10 mouse cellular contexts compared by ENCODE assay signal in the genomic region with DNA sequence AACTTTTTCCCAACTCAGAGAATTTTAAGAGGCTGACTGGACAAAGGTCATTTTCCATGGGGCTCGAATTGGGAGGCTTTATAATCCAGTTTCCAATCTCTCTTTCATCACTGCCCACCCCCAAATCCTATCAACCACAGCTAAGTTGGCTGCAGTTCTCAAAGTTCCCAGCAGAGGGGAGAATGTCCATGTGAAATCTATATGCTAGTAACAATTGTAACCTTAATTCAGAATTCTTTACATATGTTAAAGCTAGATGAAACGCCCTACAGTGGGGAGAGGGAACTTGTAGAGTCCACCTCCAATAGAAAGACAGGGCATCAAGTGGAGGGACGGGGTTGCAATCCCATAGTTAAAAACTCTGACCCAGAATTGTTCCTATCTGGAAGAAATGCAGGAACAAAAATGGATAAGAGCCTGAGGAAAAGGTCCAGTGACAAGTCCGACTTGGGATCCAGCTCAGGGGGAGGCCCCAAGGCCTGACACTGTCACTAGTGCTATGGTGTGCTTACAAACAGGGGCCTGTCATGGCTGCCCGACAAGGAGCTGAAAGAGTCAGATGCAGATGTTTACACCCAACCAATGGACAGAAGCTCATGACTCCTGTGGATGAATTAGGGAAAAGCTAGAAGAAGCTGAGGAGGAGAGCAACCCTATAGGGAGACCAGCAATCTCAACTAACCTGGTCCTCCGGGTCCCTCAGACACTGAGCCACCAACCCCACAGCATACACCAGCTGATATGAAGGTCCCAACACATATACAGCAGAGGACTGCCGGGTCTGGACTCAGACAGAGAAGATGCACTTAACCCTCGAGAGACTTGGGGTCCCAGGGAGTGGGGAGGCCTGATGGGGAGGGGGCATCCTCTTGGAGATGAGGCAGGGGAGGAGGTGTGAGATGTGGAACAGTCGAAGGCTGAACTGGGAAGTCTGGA. TPM values are rescaled to one million over a fixed set of nuclear protein-coding genes. Genes with fewer than 3 reads are reported as not detected.
DNase-seq lines count a peak whose midpoint lies in the region; ATAC-seq lines count a peak whose summit lies in the region.
"Had no signal": no experiment of that assay in that cellular context is flagged by ENCODE, and none has a peak within 500 bp of the region (broad histone marks: within the 10 kb centered on the region; RNA-seq: fewer than 3 reads in every experiment).

No protein-coding gene starts in this region.

- H3K4me3 ChIP-seq in liver, embryonic 11.5 days (ENCODE audit: low read depth, low read length) = no peak overlapping the region
- H3K4me3 ChIP-seq in forebrain, embryonic 13.5 days = no peak overlapping the region
- H3K4me3 ChIP-seq in intestine, embryonic 16.5 days (ENCODE audit: low read length) = no peak overlapping the region
- no peak overlapping the region for H3K4me3 ChIP-seq in limb, embryonic 11.5 days (ENCODE audit: low read depth, low read length)
- H3K4me3 ChIP-seq in neural tube, embryonic 11.5 days (ENCODE audit: low read depth, low read length) = no peak overlapping the region
- H3K4me3 ChIP-seq: embryonic facial prominence, embryonic 13.5 days; megakaryocyte, embryonic 14.5 days had no signal

- H3K9me3 ChIP-seq in liver, embryonic 11.5 days (ENCODE audit: control insufficient read depth, low read length) = no peaks in the 10 kb centered on the region
- H3K9me3 ChIP-seq in forebrain, embryonic 13.5 days (replicated peaks) = 0 out of 2 replicates have a peak, but pooled peaks cover 4% of the 10 kb centered on the region
- no peaks in the 10 kb centered on the region for H3K9me3 ChIP-seq in intestine, embryonic 16.5 days (ENCODE audit: control insufficient read depth, low read length)
- no peaks in the 10 kb centered on the region for H3K9me3 ChIP-seq in limb, embryonic 11.5 days (ENCODE audit: control insufficient read depth, low read length)
- H3K9me3 ChIP-seq in neural tube, embryonic 11.5 days (ENCODE audit: control insufficient read depth, low read length) = no peaks in the 10 kb centered on the region
- H3K9me3 ChIP-seq: embryonic facial prominence, embryonic 13.5 days; megakaryocyte, embryonic 14.5 days had no signal

- no peak for ATAC-seq in liver, embryonic 11.5 days (replicated peaks; ENCODE audit: low FRiP score)
- ATAC-seq in forebrain, embryonic 13.5 days = peak; percentile 87
- 0 out of 2 replicates have a peak, but pooled peaks have one; percentile 40 for ATAC-seq in intestine, embryonic 16.5 days
- no peak for ATAC-seq in limb, embryonic 11.5 days (ENCODE audit: insufficient number of reproducible peaks, low FRiP score, low TSS enrichment, low read depth)
- peak; percentile 56; the same call in 1 of the 2 replicates for ATAC-seq in neural tube, embryonic 11.5 days (ENCODE audit: insufficient read depth, low FRiP score, low TSS enrichment)

- 44% methylated on average over 9 of the region's 9 CpGs for WGBS in liver, embryonic 11.5 days
- WGBS in forebrain, embryonic 13.5 days = 51% methylated on average over 9 of the region's 9 CpGs
- WGBS in intestine, embryonic 16.5 days = 45% methylated on average over 9 of the region's 9 CpGs
- 50% methylated on average over 9 of the region's 9 CpGs for WGBS in limb, embryonic 11.5 days
- 59% methylated on average over 9 of the region's 9 CpGs for WGBS in neural tube, embryonic 11.5 days

- H3K9ac ChIP-seq in liver, embryonic 11.5 days (ENCODE audit: low read depth, low read length) = no peak overlapping the region
- H3K9ac ChIP-seq in forebrain, embryonic 13.5 days = no peak overlapping the region
- no peak overlapping the region for H3K9ac ChIP-seq in intestine, embryonic 16.5 days (ENCODE audit: low read depth, low read length)
- no peak overlapping the region for H3K9ac ChIP-seq in limb, embryonic 11.5 days (ENCODE audit: low read length)
- H3K9ac ChIP-seq in neural tube, embryonic 11.5 days (ENCODE audit: low read length) = no peak overlapping the region
- H3K9ac ChIP-seq: embryonic facial prominence, embryonic 13.5 days had no signal

- no peaks in the 10 kb centered on the region for H3K36me3 ChIP-seq in liver, embryonic 11.5 days (ENCODE audit: control insufficient read depth, insufficient read depth, low read length)
- H3K36me3 ChIP-seq in forebrain, embryonic 13.5 days (ENCODE audit: poor library complexity, severe bottlenecking) = no peaks in the 10 kb centered on the region
- no peaks in the 10 kb centered on the region for H3K36me3 ChIP-seq in intestine, embryonic 16.5 days (ENCODE audit: control insufficient read depth, insufficient read depth, low read length)
- H3K36me3 ChIP-seq in limb, embryonic 11.5 days (ENCODE audit: control insufficient read depth, insufficient read depth, low read length) = no peaks in the 10 kb centered on the region
- no peaks in the 10 kb centered on the region for H3K36me3 ChIP-seq in neural tube, embryonic 11.5 days (ENCODE audit: control insufficient read depth, insufficient read depth, low read length)
- H3K36me3 ChIP-seq: embryonic facial prominence, embryonic 13.5 days had no signal

- no peaks in the 10 kb centered on the region for H3K27me3 ChIP-seq in liver, embryonic 11.5 days (replicated peaks; ENCODE audit: control insufficient read depth, insufficient read depth, low read length)
- no peaks in the 10 kb centered on the region for H3K27me3 ChIP-seq in forebrain, embryonic 13.5 days
- no peaks in the 10 kb centered on the region for H3K27me3 ChIP-seq in intestine, embryonic 16.5 days (replicated peaks; ENCODE audit: control insufficient read depth, insufficient read depth, low read length)
- H3K27me3 ChIP-seq in limb, embryonic 11.5 days (ENCODE audit: control insufficient read depth, insufficient read depth, low read length) = no peaks in the 10 kb centered on the region
- no peaks in the 10 kb centered on the region for H3K27me3 ChIP-seq in neural tube, embryonic 11.5 days (ENCODE audit: control insufficient read depth, insufficient read depth, low read length)
- H3K27me3 ChIP-seq: embryonic facial prominence, embryonic 13.5 days had no signal

- no peak overlapping the region for H3K4me2 ChIP-seq in liver, embryonic 11.5 days
- no peak overlapping the region for H3K4me2 ChIP-seq in forebrain, embryonic 13.5 days
- no peak overlapping the region for H3K4me2 ChIP-seq in intestine, embryonic 16.5 days (ENCODE audit: low read depth, low read length)
- no peak overlapping the region for H3K4me2 ChIP-seq in limb, embryonic 11.5 days (ENCODE audit: low read depth, severe bottlenecking)
- no peak overlapping the region for H3K4me2 ChIP-seq in neural tube, embryonic 11.5 days (ENCODE audit: low read depth)
- H3K4me2 ChIP-seq: embryonic facial prominence, embryonic 13.5 days had no signal

- DNase-seq in liver = peak; percentile 42
- DNase-seq in liver, embryonic 11.5 days (ENCODE audit: low spot score) = no peak
- DNase-seq in c-Kit-negative CD71-positive TER-119-positive erythroid progenitor cells, embryonic 14.5 days (ENCODE audit: low read depth, low spot score) = peak; percentile 12
- peak; percentile 81 for DNase-seq in limb, embryonic 11.5 days (ENCODE audit: low spot score)
- peak; percentile 65 for DNase-seq in neural tube, embryonic 11.5 days (ENCODE audit: low spot score)
- peak; percentile 27 to 62 for DNase-seq in thymus, postnatal 10 days (ENCODE audit: low spot score in 2 of 2)

- H3K4me1 ChIP-seq in liver, embryonic 11.5 days (replicated peaks; ENCODE audit: control insufficient read depth, insufficient read depth, low read length) = no peaks in the 10 kb centered on the region
- no peaks in the 10 kb centered on the region for H3K4me1 ChIP-seq in forebrain, embryonic 13.5 days
- no peaks in the 10 kb centered on the region for H3K4me1 ChIP-seq in intestine, embryonic 16.5 days (ENCODE audit: control insufficient read depth, insufficient read depth, low read length)
- H3K4me1 ChIP-seq in limb, embryonic 11.5 days (ENCODE audit: control insufficient read depth, insufficient read depth, low read length) = no peaks in the 10 kb centered on the region
- no peaks in the 10 kb centered on the region for H3K4me1 ChIP-seq in neural tube, embryonic 11.5 days (ENCODE audit: control insufficient read depth, insufficient read depth, low read length)
- H3K4me1 ChIP-seq: embryonic facial prominence, embryonic 13.5 days had no signal

- no peak overlapping the region for H3K27ac ChIP-seq in liver, embryonic 11.5 days (ENCODE audit: low read depth, low read length)
- no peak overlapping the region for H3K27ac ChIP-seq in forebrain, embryonic 13.5 days
- H3K27ac ChIP-seq in intestine, embryonic 16.5 days (ENCODE audit: low read length) = no peak overlapping the region
- H3K27ac ChIP-seq in limb, embryonic 11.5 days (replicated peaks; ENCODE audit: low read depth, low read length) = no peak overlapping the region
- no peak overlapping the region for H3K27ac ChIP-seq in neural tube, embryonic 11.5 days (ENCODE audit: low read depth, low read length)
- H3K27ac ChIP-seq: embryonic facial prominence, embryonic 13.5 days had no signal

RNA-seq across cellular contexts. Expression of gene Mstn, which starts 8.1 kb away (rescaled TPM):
- 0.60 and 1.0 TPM in 2 replicates for polyA plus RNA-seq in liver, embryonic 11.5 days (2014; fragmentation: Nextera tagmentation; extraction: Ambion mirVana)
- polyA plus RNA-seq in forebrain, embryonic 13.5 days (2015; fragmentation: Nextera tagmentation; extraction: Ambion mirVana) = 0.19 and 0.28 TPM in 2 replicates
- polyA plus RNA-seq in intestine, embryonic 16.5 days (2015; fragmentation: Nextera tagmentation; extraction: Ambion mirVana) = not detected in 2 replicates
- polyA plus RNA-seq in limb, embryonic 11.5 days (2014; fragmentation: Nextera tagmentation; extraction: Ambion mirVana) = 1.5 and 2.6 TPM in 2 replicates
- polyA plus RNA-seq in neural tube, embryonic 11.5 days (2014; fragmentation: Nextera tagmentation; extraction: Ambion mirVana) = 11.2 and 13.6 TPM in 2 replicates

RNA-seq across cellular contexts. Expression of gene 1700019D03Rik, which starts 33.4 kb away (rescaled TPM):
- polyA plus RNA-seq in liver, embryonic 11.5 days (2014; fragmentation: Nextera tagmentation; extraction: Ambion mirVana) = 8.4 and 11.3 TPM in 2 replicates
- polyA plus RNA-seq in forebrain, embryonic 13.5 days (2015; fragmentation: Nextera tagmentation; extraction: Ambion mirVana) = 2.2 and 2.6 TPM in 2 replicates
- polyA plus RNA-seq in intestine, embryonic 16.5 days (2015; fragmentation: Nextera tagmentation; extraction: Ambion mirVana) = 27.7 and 29.3 TPM in 2 replicates
- 0.64 and 1.5 TPM in 2 replicates for polyA plus RNA-seq in limb, embryonic 11.5 days (2014; fragmentation: Nextera tagmentation; extraction: Ambion mirVana)
- polyA plus RNA-seq in neural tube, embryonic 11.5 days (2014; fragmentation: Nextera tagmentation; extraction: Ambion mirVana) = 4.8 and 6.8 TPM in 2 replicates

Comparison
In these comparisons a context has a peak if more than half of its experiments do, and no peak if none do; other contexts are left out.
1. ATAC-seq: peak in forebrain, embryonic 13.5 days (single experiment), intestine, embryonic 16.5 days (single experiment) and neural tube, embryonic 11.5 days (single experiment); none in liver, embryonic 11.5 days (single experiment) and limb, embryonic 11.5 days (single experiment).